1 mouse cellular context compared by ENCODE assay signal in genomic region chr1:125435369-125436135, GRCm38 (mm10).
TF ChIP-seq lines count a peak whose summit lies in the region.

TSS of gene Actr3 (minus strand) at chr1:125435727.

TF ChIP-seq in CH12.LX, 34 proteins besides CTCF, POLR2A, EP300 and RAD21 (continued from another document):
- TF ChIP-seq MEF2A (IDR thresholded peaks at IDR 0.05; ENCODE audit: borderline replicate concordance, low read depth, low read length) (peak; percentile 89), MAFK (IDR thresholded peaks at IDR 0.05; ENCODE audit: insufficient replicate concordance, low read length) (no peak), POLR2AphosphoS2 (IDR thresholded peaks at IDR 0.05; ENCODE audit: low read depth, low read length) (peak; percentile 94), MAZ (IDR thresholded peaks at IDR 0.05; ENCODE audit: low read depth, low read length) (peak; percentile 89; the same call in 1 of the 2 replicates), ZMIZ1 (IDR thresholded peaks at IDR 0.05; ENCODE audit: low read depth, low read length) (peak; percentile 62; the same call in 1 of the 2 replicates), BHLHE40 (IDR thresholded peaks at IDR 0.05; ENCODE audit: low read depth, low read length) (peak; percentile 84)
TF ChIP-seq in CH12.LX: peak in this region for 21.
